Mouse (Mus musculus): Measurements from ENCODE around the gene Prrc2b. TPM values are rescaled to one million over a fixed set of nuclear protein-coding genes. Genes with fewer than 3 reads are reported as not detected.
A peak's percentile ranks its signal among the peaks of the same experiment; 100 is the strongest.

Prrc2b gene
- polyA plus RNA-seq, 1 experiment from 2014 or later, result 7.5 TPM

DNA sequence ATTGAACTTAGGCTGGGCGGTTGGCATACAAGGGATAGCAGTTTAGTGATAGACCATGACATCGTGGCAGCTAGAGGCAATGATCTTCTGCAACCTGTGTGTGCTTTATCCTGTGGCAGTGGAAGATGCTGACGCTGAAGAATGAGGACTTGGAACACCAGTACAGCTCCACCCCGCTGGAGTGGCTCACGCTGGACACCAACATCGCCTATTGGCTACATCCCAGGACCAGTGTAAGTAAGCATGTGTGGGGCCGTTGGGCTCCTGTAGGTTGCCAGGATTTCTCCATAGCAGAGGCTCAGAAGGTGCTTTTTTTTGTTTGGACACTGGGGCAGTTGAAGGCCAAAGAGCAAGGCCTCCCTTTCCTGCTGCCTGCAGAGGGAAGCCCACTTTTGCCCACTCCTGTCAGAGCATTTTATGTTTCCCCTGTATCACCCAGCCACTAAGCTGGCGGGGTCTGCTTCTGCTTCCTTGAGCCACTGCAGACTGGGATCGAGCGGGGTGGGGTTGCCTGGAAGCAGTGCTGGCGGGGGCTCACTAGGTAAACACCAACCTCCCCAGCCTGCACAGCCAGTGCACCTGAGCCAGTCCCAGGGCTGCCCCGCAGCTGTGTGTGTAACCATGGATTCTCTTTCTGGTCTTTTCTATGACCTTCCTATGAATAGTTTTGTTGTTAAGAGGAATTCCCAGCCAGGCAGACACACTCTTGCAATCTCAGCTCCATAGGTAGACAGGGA lies 101.1 kb downstream of the Prrc2b start:
- ATAC-seq, result peak; percentile 30
- peaks cover 47% of the 10 kb centered on the region for H3K36me3 ChIP-seq (replicated peaks; ENCODE audit: insufficient read depth, low read length)
- DNase-seq, result no peak

DNA sequence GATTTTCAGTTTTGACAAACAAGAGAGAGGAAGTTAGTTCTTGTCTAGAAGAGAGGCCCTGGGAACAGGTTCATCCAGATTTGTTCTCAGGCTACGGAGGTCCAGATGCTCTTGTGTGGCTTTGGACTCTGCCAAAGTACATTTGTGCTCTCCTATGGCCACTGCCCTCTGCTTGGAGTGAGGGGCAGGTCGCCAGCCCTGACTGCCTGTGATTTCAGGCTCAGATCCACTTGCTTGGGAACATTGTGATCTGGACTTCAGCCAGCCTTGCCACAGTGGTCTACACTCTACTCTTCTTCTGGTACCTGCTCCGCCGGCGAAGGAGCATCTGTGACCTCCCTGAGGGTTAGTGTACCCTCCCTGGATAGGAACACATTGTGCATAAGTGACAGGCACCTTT lies 101.8 kb downstream of the Prrc2b start:
- DNase-seq, result no peak
- no peak overlapping the region for H3K4me2 ChIP-seq (ENCODE audit: low read depth, low read length)
- WGBS (ENCODE audit: insufficient replicate concordance), result 81% methylated on average over 5 of the region's 5 CpGs
- H3K36me3 ChIP-seq (replicated peaks; ENCODE audit: insufficient read depth, low read length), result peaks cover 50% of the 10 kb centered on the region
- H3K9ac ChIP-seq (replicated peaks), result no peak overlapping the region
- no peak overlapping the region for H3K4me3 ChIP-seq (ENCODE audit: low read depth, low read length)
- TF ChIP-seq EP300 (IDR thresholded peaks at IDR 0.05; ENCODE audit: low read depth) (no peak), CTCF (IDR thresholded peaks at IDR 0.05; ENCODE audit: low read depth) (no peak)
- peaks cover 3% of the 10 kb centered on the region; the same call in 1 of the 2 replicates for H3K4me1 ChIP-seq (ENCODE audit: insufficient read depth)
- H3K9me3 ChIP-seq (ENCODE audit: low read length), result no peaks in the 10 kb centered on the region
- H3K27me3 ChIP-seq (ENCODE audit: insufficient read depth, low read length), result no peaks in the 10 kb centered on the region
- ATAC-seq, result no peak
- no peak overlapping the region for H3K27ac ChIP-seq (ENCODE audit: low read depth)

More for the DNA sequence above, 101.1 kb downstream of the Prrc2b start:
- 72% methylated on average over 12 of the region's 12 CpGs for WGBS (ENCODE audit: insufficient replicate concordance)
- H3K4me1 ChIP-seq (ENCODE audit: insufficient read depth), result peaks cover under 1% of the 10 kb centered on the region; the same call in 1 of the 2 replicates
- no peak overlapping the region for H3K4me3 ChIP-seq (ENCODE audit: low read depth, low read length)
- no peaks in the 10 kb centered on the region for H3K27me3 ChIP-seq (ENCODE audit: insufficient read depth, low read length)
- H3K9me3 ChIP-seq (ENCODE audit: low read length), result no peaks in the 10 kb centered on the region
- TF ChIP-seq EP300 (IDR thresholded peaks at IDR 0.05; ENCODE audit: low read depth), result no peak
- TF ChIP-seq CTCF (IDR thresholded peaks at IDR 0.05; ENCODE audit: low read depth), result no peak
- no peak overlapping the region for H3K9ac ChIP-seq (replicated peaks)
- H3K4me2 ChIP-seq (ENCODE audit: low read depth, low read length), result no peak overlapping the region
- no peak overlapping the region for H3K27ac ChIP-seq (ENCODE audit: low read depth)

DNA sequence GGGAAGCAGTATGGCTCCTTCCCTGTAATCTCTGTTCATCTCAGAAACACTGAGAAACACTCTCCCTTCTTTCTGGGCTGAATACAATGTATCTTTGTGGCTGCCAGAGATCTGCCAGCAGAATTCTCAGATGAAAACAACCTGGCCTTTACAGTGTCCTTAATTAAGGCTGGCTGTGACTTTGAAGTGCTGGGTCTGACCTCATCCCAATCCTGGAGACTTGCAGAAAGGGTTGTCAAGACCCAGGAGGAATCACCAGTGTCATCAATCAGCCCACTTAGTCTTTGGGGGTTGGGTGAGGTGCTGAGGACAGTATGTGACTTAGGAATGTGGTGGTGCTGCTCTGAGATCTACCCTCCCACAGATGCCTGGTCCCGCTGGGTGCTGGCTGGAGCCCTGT lies 102.5 kb downstream of the Prrc2b start:
- Histone ChIP-seq H3K27ac (ENCODE audit: low read depth) (no peak overlapping the region), H3K4me1 (ENCODE audit: insufficient read depth) (peaks cover 3% of the 10 kb centered on the region; the same call in 1 of the 2 replicates), H3K4me2 (ENCODE audit: low read depth, low read length) (no peak overlapping the region), H3K4me3 (ENCODE audit: low read depth, low read length) (no peak overlapping the region), H3K9me3 (ENCODE audit: low read length) (no peaks in the 10 kb centered on the region), H3K27me3 (ENCODE audit: insufficient read depth, low read length) (no peaks in the 10 kb centered on the region), H3K9ac (replicated peaks) (no peak overlapping the region), H3K36me3 (replicated peaks; ENCODE audit: insufficient read depth, low read length) (peaks cover 50% of the 10 kb centered on the region)
- TF ChIP-seq CTCF (IDR thresholded peaks at IDR 0.05; ENCODE audit: low read depth) (no peak), EP300 (IDR thresholded peaks at IDR 0.05; ENCODE audit: low read depth) (no peak)
- DNase-seq, result no peak
- 95% methylated on average over 1 of the region's 1 CpGs for WGBS (ENCODE audit: insufficient replicate concordance)
- no peak for ATAC-seq

DNA sequence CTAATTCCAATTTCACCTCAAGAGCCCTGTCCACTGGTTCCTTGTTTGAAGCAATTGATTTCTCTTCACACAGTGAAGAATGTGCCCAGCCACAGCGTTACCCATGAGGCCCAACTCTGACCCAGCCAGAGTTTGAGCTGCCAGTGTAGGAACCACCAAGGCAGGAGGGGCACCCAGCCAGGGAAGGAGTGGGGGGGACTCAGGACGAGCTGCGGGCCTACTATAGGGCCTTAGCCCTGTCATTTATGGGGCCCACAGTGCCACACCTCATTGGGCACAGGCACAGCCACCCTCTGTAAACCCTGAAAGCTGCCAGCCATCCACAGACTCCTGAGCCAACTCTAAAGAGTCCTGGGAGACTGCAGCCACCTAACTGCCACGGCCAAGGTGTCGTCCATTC lies 103.7 kb downstream of the Prrc2b start:
- H3K4me3 ChIP-seq (ENCODE audit: low read depth, low read length), result no peak overlapping the region
- no peak for DNase-seq

DNA sequence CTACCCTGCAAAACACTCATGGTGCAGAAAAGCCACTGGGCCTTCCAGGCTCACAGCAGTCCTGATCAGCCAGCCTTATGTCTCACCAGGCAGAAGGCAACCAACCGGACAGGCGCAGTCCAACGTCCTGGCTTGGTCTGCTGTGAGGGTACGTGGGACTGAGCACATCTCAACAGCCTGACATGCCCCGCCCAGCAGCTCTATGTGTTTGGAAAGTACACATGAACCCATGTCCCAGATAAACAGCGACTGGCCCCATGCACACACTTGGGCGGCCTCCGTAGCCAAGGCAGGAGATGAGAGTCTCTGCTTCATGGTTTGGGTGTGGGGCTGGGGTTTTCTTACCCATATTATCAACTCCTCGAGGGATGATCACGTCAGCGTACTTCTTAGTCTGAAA lies 105.4 kb downstream of the Prrc2b start:
- Histone ChIP-seq H3K27me3 (ENCODE audit: insufficient read depth, low read length) (no peaks in the 10 kb centered on the region), H3K4me3 (ENCODE audit: low read depth, low read length) (no peak overlapping the region), H3K36me3 (replicated peaks; ENCODE audit: insufficient read depth, low read length) (peaks cover 37% of the 10 kb centered on the region), H3K9ac (replicated peaks) (no peak overlapping the region), H3K4me1 (ENCODE audit: insufficient read depth) (peaks cover 16% of the 10 kb centered on the region), H3K27ac (ENCODE audit: low read depth) (peak overlapping the region; percentile 60), H3K4me2 (ENCODE audit: low read depth, low read length) (peak overlapping the region; percentile 35), H3K9me3 (ENCODE audit: low read length) (no peaks in the 10 kb centered on the region)
- 72% methylated on average over 11 of the region's 11 CpGs for WGBS (ENCODE audit: insufficient replicate concordance)
- DNase-seq (peak; percentile 60), ATAC-seq (peak; percentile 68)
- TF ChIP-seq CTCF (IDR thresholded peaks at IDR 0.05; ENCODE audit: low read depth) (no peak), EP300 (IDR thresholded peaks at IDR 0.05; ENCODE audit: low read depth) (no peak)

More for the DNA sequence above, 103.7 kb downstream of the Prrc2b start:
- TF ChIP-seq CTCF (IDR thresholded peaks at IDR 0.05; ENCODE audit: low read depth) (no peak), EP300 (IDR thresholded peaks at IDR 0.05; ENCODE audit: low read depth) (no peak)
- WGBS (ENCODE audit: insufficient replicate concordance), result 80% methylated on average over 5 of the region's 5 CpGs
- no peak overlapping the region for H3K4me2 ChIP-seq (ENCODE audit: low read depth, low read length)
- peaks cover 44% of the 10 kb centered on the region for H3K36me3 ChIP-seq (replicated peaks; ENCODE audit: insufficient read depth, low read length)
- H3K27ac ChIP-seq (ENCODE audit: low read depth), result 0 out of 2 replicates have a peak overlapping the region, but pooled peaks have one; percentile 6
- no peaks in the 10 kb centered on the region for H3K9me3 ChIP-seq (ENCODE audit: low read length)
- ATAC-seq, result no peak
- H3K27me3 ChIP-seq (ENCODE audit: insufficient read depth, low read length), result no peaks in the 10 kb centered on the region
- H3K9ac ChIP-seq (replicated peaks), result no peak overlapping the region
- H3K4me1 ChIP-seq (ENCODE audit: insufficient read depth), result peaks cover 11% of the 10 kb centered on the region

DNA sequence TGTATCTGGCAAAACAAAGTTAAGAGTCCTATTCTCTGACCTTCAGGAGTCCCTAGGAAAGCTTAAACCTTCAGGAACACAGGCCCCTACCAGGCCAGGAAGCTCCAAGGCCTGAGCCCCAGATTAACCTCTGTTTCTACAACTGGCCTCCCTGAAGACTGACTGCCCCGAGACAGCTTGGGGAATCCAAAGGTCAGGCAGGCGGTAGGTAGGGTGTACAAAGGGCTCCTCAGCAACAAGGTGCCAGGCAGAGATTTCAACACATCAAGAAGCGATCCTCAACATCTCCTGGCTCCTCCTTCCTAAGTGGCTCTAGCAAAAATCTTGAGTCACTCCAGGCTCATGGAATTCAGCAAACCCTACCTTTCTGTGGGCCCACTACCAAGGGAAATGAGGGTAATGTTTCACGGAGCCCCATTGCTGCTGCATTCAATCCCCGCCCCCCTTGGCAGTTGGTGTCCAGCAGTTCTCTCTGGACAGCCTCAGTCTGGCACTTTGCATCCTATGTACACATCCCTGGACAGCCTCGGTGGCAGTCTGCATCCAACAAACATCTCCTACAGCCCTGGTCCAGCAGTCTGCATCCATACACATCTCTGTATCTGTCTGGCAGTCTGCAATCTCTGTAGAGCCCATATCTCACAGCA lies 108.1 kb downstream of the Prrc2b start:
- H3K9me3 ChIP-seq (ENCODE audit: low read length), result no peaks in the 10 kb centered on the region
- 41% methylated on average over 6 of the region's 6 CpGs for WGBS (ENCODE audit: insufficient replicate concordance)
- peaks cover 20% of the 10 kb centered on the region for H3K36me3 ChIP-seq (replicated peaks; ENCODE audit: insufficient read depth, low read length)
- H3K4me2 ChIP-seq (ENCODE audit: low read depth, low read length), result peak overlapping the region; percentile 85
- DNase-seq (no peak), ATAC-seq (no peak)
- H3K27ac ChIP-seq (ENCODE audit: low read depth), result peak overlapping the region; percentile 81
- H3K4me1 ChIP-seq (ENCODE audit: insufficient read depth), result peaks cover 16% of the 10 kb centered on the region
- H3K4me3 ChIP-seq (ENCODE audit: low read depth, low read length), result peak overlapping the region; percentile 95
- TF ChIP-seq EP300 (IDR thresholded peaks at IDR 0.05; ENCODE audit: low read depth) (no peak), CTCF (IDR thresholded peaks at IDR 0.05; ENCODE audit: low read depth) (no peak)
- H3K9ac ChIP-seq (replicated peaks), result peak overlapping the region; percentile 90
- no peaks in the 10 kb centered on the region for H3K27me3 ChIP-seq (ENCODE audit: insufficient read depth, low read length)
